Mouse (Mus musculus) bone marrow macrophage, adult 2 months (primary cell): ENCODE measurements around the gene Rpusd2. TPM values are rescaled to one million over a fixed set of nuclear protein-coding genes. Genes with fewer than 3 reads are reported as not detected.

Experiments used
- H3K27ac ChIP-seq: 2 replicates; pipeline ENCODE4 v1.5.1; 2012; ENCODE audit warnings: low read depth, low read length; ENCODE audit not compliant: insufficient read depth
- H3K4me1 ChIP-seq: 2 replicates; pipeline ENCODE4 v1.6.1; 2012; ENCODE audit warnings: low read length; ENCODE audit not compliant: control insufficient read depth, insufficient read depth
- H3K4me3 ChIP-seq: 2 replicates; pipeline ENCODE4 v1.5.1; 2012; ENCODE audit warnings: mild to moderate bottlenecking, low read length, moderate library complexity; ENCODE audit not compliant: insufficient read depth
- CTCF ChIP-seq: IDR thresholded peaks from 2 replicates; pipeline ENCODE4 v1.5.1; 2012; ENCODE audit warnings: low read depth, mild to moderate bottlenecking, low read length, moderate library complexity
- POLR2A ChIP-seq: IDR thresholded peaks from 2 replicates; pipeline ENCODE4 v1.6.1; 2012; ENCODE audit warnings: mild to moderate bottlenecking, low read depth, low read length, borderline replicate concordance
- polyA plus RNA-seq: library from polyadenylated mRNA; stranded (reverse); fragments of >200 nt; gene quantifications from 2 replicates; pipeline ENCODE4 v1.2.4, GENCODE M21; 2012; ENCODE audit not compliant: missing spikeins, insufficient read depth, insufficient read length

Gene Rpusd2
- polyA plus RNA-seq, 1 experiment: 1.9 TPM

DNA sequence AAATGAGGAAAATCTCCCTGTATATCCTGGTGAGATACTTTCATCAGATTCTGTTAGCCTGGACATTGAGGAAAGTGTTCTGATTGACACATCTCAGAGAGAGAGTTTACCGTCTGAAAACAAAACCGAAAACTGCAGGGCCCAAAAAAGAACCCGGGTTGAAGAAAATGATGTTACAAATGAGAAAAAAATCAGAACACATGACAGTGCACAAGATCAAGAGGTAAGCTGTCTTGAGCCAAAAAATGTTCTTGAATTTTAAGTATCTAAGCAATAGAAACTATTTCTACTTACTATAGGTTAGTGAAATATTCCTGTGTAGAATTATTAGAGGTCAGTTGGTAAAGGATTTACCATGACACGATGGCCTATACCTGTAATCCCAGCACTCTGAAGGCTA lies 37.8 kb downstream of the Rpusd2 start:
- no peak for TF ChIP-seq POLR2A
- no peak for TF ChIP-seq CTCF
- no peak overlapping the region for H3K4me3 ChIP-seq
- no peak overlapping the region for H3K27ac ChIP-seq

DNA sequence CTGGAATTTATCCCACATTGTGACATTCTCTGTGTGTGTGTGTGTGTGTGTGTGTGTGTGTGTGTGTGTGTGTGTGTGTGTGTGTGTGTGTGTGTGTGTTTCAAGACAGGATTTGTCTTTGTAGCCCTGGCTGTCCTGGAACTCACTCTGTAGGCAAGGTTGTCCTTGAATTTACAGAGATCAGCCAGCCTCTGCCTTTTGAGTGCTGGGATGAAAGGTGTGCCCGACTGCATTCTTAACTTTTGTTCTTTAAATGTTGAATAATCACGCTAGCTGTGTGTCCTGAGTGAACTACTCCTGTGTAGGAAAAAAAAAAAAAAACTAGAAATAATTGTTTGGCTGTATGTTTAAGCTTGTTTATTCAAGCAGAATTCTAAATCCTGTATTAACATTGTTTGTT lies 51.6 kb downstream of the Rpusd2 start:
- Histone ChIP-seq H3K4me3 (no peak overlapping the region), H3K27ac (no peak overlapping the region), H3K4me1 (no peaks in the 10 kb centered on the region)
- TF ChIP-seq POLR2A (no peak), CTCF (no peak)

More for the DNA sequence above, 37.8 kb downstream of the Rpusd2 start:
- H3K4me1 ChIP-seq: no peaks in the 10 kb centered on the region

Other genes starting within 250 kb of the Rpusd2 start
- 70.1 and 78.3 TPM in 2 replicates for gene Knstrn, start 220.8 kb upstream of the Rpusd2 start, polyA plus RNA-seq
- 63.4 and 76.0 TPM in 2 replicates for gene Ivd, start 172.8 kb upstream of the Rpusd2 start, polyA plus RNA-seq
- gene Bahd1, start 134.4 kb upstream of the Rpusd2 start, polyA plus RNA-seq: 22.3 and 28.2 TPM in 2 replicates
- gene Chst14, start 108.3 kb upstream of the Rpusd2 start, polyA plus RNA-seq: 20.4 and 21.3 TPM in 2 replicates
- 20.9 and 21.5 TPM in 2 replicates for gene Ccdc32, start 5.4 kb upstream of the Rpusd2 start, polyA plus RNA-seq
- 11.8 and 17.6 TPM in 2 replicates for gene Knl1, start 12.3 kb downstream of the Rpusd2 start, polyA plus RNA-seq
- 14.2 and 15.2 TPM in 2 replicates for gene Rad51, start 78.0 kb downstream of the Rpusd2 start, polyA plus RNA-seq
- 15.8 and 17.6 TPM in 2 replicates for gene Rmdn3, start 122.2 kb downstream of the Rpusd2 start, polyA plus RNA-seq
- gene Gchfr, start 133.0 kb downstream of the Rpusd2 start, polyA plus RNA-seq: not detected in 2 replicates
- not detected in 2 replicates for gene Gm14137, start 139.7 kb downstream of the Rpusd2 start, polyA plus RNA-seq
- 41.2 and 50.7 TPM in 2 replicates for gene Zfyve19, start 173.8 kb downstream of the Rpusd2 start, polyA plus RNA-seq
- 13.5 and 18.6 TPM in 2 replicates for gene Dnajc17, start 174.0 kb downstream of the Rpusd2 start, polyA plus RNA-seq
- not detected in 2 replicates for gene Ppp1r14d, start 195.1 kb downstream of the Rpusd2 start, polyA plus RNA-seq
- gene Spint1, start 202.6 kb downstream of the Rpusd2 start, polyA plus RNA-seq: 3.7 and 4.3 TPM in 2 replicates
- gene Rhov, start 236.5 kb downstream of the Rpusd2 start, polyA plus RNA-seq: 2.2 and 2.7 TPM in 2 replicates